Mouse (Mus musculus): Measurements from ENCODE around the gene Ceacam16. TPM values are rescaled to one million over a fixed set of nuclear protein-coding genes. Genes with fewer than 3 reads are reported as not detected.

Ceacam16 gene
- total RNA-seq, 2 experiments from 2014 or later: not detected

DNA sequence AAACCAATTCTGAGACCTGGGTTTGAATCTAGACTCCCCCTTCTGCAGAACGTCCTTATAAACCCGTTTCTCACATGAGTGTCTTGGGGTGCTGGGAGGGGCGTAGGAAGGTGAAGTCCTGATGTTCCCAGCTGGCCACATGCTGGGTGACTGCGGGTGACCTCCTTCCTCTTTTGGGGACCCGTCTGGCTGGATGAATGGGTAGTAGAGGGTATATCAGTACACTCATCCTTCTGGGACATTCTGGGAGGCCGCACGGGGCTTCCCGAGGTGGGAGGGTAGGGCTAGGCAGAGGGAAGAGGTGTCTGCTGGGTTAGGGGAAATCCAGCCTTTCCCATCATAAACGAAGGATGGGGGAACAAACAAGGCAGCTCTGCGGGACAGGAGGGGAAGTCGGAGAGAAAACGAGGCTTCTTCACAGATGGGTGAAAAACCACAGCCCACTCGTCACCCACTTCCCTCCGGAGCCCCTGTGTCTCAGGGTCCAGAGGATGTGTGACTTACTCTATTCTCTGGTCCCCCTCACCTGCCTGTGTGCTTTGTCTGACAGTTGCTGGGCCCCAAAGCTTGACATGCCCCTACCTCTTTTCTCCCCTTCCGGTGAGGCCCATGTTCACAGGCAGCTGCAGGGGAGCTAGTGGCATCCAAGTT lies 16.5 kb downstream of the Ceacam16 start:
- no peak for DNase-seq (ENCODE audit: extremely low spot score in 1 of 2, low spot score in 1 of 2)

DNA sequence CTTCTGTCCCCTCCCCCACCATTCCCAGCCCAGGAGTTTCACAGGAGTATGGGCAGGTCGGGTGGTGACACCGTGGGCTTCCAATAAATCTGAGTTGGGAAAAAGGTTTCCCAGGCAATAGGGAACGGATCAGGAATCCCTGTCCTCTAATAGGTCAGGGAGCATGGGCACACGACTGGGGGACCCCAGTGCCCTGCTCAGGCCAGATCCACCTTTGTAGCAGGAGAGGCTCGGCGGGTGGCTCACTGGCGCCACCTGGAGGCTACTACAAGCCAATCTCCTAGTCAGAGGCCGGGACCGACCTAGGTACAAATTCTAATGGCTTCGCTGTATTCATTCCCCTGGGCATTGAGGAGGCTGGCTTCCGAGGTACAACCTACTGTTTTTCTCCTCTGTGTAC lies 17.5 kb downstream of the Ceacam16 start:
- DNase-seq (ENCODE audit: extremely low spot score in 1 of 2, low spot score in 1 of 2): peak in 1 of 2 experiments; percentile 65

DNA sequence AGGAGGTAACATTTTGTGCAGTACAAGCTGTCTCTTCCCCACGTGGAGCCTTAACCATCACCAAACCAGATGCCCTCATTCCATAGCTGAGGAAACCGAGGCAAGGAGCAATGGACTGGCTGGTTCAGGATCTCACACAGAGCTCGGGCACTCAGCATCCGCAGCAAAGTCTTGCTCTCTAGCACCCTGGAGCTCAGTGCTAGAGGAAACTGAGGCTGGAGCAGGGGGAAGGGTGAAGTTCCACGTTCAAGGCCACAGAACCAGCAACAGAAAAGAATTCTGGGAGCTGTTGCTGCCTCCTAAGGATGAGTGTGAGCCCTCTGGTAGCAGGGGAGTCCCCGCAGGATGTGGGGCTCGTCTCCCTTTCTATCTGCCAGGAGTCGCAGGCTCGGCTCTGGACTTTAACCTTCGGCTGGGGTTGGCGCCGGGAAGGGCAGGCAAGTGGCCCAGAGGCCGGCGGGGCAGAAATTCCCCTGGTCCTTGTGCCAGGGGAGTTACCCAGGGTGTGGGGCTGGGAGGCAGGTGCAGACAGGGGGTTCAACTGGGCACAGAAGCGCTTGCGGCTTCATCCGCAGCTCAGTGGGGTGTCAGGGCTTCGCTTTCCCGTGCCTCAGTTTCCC lies 18.1 kb downstream of the Ceacam16 start:
- DNase-seq (ENCODE audit: extremely low spot score in 1 of 2, low spot score in 1 of 2): no peak

DNA sequence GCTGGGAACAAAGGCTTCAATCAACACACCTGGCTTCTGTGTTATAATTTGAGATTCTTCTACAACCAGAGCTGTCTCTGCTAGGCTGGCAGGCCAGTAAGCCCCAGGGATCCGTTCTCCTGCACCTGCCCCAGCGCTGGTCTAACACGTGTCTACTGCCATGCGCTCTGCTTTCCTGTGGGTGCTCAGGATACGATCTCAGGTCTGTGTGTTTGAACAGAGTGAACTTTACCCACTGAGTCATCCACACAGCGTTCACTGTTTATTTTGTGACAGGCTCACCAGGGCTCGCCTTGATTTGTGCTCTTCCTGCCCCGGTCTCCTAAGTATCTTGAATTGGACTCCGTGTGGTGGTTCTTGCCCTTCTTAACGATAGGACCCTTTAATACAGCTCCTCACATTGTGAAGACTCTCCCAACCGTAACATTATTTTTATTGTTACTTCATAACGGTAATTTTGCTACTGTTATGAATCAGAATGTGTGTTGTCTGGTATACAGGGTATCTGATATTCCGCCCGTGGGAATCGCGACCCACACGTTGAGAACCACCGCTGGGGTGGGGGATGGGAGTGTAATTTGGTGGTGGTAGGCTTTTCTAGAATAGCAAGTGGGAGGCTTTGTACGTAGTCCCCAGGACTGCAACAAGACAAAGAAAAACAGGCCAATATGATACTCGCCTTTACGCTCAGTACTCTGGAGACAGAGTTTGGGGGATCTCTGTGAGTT lies 19.2 kb downstream of the Ceacam16 start:
- DNase-seq (ENCODE audit: extremely low spot score in 1 of 2, low spot score in 1 of 2): no peak

- no peak for DNase-seq (ENCODE audit: extremely low spot score in 1 of 2, low spot score in 1 of 2)
Measured at GRCm38 (mm10) chr7:19840936-19841335, 20.2 kb downstream of the Ceacam16 start.

DNA sequence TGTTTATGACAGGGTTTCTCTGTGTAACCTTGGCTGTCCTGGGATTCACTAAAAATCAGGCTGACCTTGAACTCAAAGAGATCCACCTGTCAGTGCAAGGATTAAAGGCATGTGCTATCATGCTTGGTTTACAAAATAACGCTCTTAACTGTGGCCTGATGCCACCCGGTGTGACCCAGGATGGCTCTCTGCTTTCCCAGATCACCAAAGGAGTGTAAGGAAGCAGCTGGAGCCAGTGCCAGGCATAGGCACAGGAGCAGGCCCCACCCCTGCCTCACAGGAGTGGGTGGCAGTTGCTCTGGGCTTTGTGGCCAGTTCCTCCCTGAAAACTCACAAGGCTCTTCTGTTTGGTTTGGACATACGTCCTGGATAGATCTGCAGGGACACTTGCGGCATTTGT lies 20.7 kb downstream of the Ceacam16 start:
- no peak for DNase-seq (ENCODE audit: extremely low spot score in 1 of 2, low spot score in 1 of 2)

DNA sequence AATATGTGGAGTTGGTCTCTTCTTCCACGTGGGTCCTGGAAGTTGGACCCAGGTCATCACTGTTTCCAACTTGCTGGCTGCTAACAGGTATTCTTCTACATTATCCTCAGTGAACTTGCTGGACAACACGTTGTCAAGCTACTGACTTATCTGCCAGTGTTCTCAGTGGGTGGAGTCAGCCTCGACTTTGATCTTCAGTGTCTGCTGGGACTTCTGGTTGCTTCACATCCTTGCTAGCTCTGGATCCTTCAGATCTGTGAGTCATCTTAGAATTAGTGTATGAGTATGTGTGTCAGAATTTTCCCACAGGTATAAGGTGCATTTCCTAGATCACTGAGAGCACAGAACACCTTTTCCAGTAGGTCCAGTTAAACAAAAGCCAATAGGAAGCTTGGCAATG lies 24.3 kb downstream of the Ceacam16 start:
- DNase-seq (ENCODE audit: extremely low spot score in 1 of 2, low spot score in 1 of 2): no peak

DNA sequence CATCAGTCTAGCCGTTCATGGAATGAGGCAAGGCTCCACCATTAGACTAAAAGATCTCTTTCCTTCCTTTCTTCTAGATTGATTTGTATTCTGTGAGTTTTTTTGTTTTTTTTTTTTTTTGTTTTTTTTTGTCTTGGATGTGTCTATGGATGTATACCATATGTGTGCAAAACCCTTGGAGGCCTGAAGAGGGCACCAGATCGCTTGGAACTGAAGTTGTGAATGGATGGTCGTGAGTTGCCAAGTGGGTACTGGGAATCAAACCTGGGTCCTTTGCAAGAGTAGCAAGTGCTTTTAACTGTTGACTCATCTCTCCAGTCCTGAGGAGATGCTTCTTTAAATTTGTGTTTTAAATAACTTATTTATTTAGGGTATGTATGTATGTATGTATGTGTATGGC lies 27.0 kb downstream of the Ceacam16 start:
- no peak for DNase-seq (ENCODE audit: extremely low spot score in 1 of 2, low spot score in 1 of 2)

- no peak for DNase-seq (ENCODE audit: extremely low spot score in 1 of 2, low spot score in 1 of 2)
Measured at GRCm38 (mm10) chr7:19831837-19832236, 29.3 kb downstream of the Ceacam16 start.

DNA sequence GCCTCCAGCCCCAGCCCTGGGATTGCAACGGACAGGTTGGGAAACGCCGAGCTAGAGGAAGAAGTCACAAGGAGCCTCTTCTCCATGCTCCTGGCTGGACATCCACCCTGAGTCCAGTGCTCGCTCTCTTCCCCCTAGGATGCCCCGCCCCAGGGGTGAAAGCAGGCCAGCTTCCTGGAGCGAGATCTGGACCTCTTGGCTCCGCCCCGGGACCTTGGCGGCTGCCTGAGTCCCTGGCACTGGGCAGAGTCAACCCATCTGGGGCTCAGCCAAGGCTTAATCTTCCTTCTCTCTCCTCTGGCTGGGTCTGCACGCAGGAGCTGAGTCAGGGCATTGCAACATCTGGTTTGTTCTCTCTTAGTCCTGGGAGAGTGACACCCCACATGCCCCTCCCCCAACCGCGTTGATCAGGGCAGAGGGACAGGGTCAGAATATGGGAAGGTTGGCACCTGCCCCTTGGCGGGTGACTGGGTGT lies 30.4 kb downstream of the Ceacam16 start:
- no peak for DNase-seq (ENCODE audit: extremely low spot score in 1 of 2, low spot score in 1 of 2)

GRCm38 (mm10) chr7:19829694-19830093 lies 31.4 kb downstream of the Ceacam16 start:
- no peak for DNase-seq (ENCODE audit: extremely low spot score in 1 of 2, low spot score in 1 of 2)

- no peak for DNase-seq (ENCODE audit: extremely low spot score in 1 of 2, low spot score in 1 of 2)
Measured at GRCm38 (mm10) chr7:19826756-19827155, 34.3 kb downstream of the Ceacam16 start.

GRCm38 (mm10) chr7:19824182-19824973 lies 36.7 kb downstream of the Ceacam16 start:
- DNase-seq (ENCODE audit: extremely low spot score in 1 of 2, low spot score in 1 of 2): no peak

GRCm38 (mm10) chr7:19823256-19824181 lies 37.6 kb downstream of the Ceacam16 start:
- DNase-seq (ENCODE audit: extremely low spot score in 1 of 2, low spot score in 1 of 2): no peak

DNA sequence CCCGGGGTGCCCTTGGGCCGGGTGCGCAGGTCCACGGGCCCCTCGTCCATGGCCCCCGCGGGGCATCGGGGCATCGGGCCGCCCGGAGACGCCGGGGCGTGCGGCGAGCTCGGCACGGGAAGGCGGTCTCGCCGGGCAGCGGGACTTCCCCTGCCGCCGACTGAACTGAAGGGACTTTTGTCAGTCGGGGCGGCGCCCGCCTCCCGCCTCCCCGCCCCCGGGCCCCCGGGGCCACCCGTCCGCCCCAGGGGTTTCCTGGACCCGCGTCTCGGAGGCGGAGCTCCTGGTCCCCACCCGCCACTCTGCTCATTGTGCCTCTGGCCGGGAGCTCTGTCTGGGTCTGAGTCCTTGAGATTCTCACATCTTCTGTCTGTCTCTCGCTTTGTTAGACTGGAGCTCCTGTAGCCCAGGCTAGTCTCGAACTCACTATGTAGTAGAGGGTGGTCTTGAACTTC lies 38.5 kb downstream of the Ceacam16 start, which contains the start of gene Bcl3:
Bcl3 (minus strand) TSS at position 167 of the 455 bp plus-strand sequence.
- no peak for DNase-seq (ENCODE audit: extremely low spot score in 1 of 2, low spot score in 1 of 2)

- no peak for DNase-seq (ENCODE audit: extremely low spot score in 1 of 2, low spot score in 1 of 2)
Measured at GRCm38 (mm10) chr7:19822193-19822592, 38.9 kb downstream of the Ceacam16 start.

DNA sequence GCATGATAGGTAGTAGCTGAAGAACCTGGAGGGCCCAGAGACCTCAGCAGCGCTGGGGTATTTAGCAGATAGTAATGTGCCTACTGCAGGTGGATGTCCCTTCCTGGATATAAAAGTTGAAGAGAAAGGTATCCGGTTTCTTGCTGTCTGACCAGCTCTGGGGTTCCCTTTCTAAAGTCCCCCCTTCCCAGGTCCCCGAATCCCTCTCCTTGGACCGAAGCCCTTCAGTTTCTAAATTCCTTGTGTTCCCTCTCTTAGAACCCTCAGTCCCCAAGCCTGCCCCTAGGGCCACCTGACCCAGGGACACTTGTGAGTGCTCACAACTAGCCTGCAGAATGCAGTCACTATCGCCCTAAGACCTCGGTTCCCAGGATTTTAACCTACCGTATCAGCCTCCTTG lies 39.5 kb downstream of the Ceacam16 start:
- no peak for DNase-seq (ENCODE audit: extremely low spot score in 1 of 2, low spot score in 1 of 2)

DNA sequence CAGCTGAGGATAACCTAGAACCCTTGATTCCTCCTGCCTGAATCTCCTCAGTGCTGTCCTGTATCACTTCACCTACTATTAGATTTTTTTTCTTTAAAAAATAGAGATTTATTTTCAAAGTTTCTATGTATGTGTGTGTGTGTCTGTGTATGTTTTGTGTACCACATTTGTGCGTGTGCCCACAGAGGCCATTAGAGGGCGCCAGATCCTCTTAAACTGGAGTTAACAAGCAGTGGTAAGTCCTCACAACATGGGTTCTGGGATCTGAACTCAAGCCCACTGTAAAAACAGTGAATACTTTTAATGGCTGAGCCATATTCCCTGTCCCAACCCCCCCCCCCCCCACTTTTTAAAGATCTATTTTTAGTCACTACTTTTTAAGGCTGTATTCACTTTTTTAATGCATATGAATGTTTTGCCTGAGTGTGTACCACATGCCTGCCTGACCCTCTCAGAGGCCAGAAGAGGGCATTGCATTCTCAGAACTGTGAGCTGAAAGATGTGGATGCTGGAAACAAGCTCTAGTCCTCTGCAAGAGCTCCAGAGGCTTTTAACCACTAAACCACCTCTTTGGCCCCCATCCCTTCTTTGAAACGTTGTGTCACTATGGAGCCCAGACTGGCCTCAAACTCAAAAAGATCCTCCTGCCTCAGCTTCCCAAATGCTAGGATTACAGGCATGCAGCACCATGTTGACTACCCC lies 40.6 kb downstream of the Ceacam16 start:
- DNase-seq (ENCODE audit: extremely low spot score in 1 of 2, low spot score in 1 of 2): no peak

- no peak for DNase-seq (ENCODE audit: extremely low spot score in 1 of 2, low spot score in 1 of 2)
Measured at GRCm38 (mm10) chr7:19818875-19819274, 42.2 kb downstream of the Ceacam16 start.

Measured in layer of hippocampus, postnatal 25 days (tissue).